Mouse (Mus musculus): ENCODE results near the gene Knop1. TPM values are rescaled to one million over a fixed set of nuclear protein-coding genes. Genes with fewer than 3 reads are reported as not detected.

Knop1 gene
- polyA plus RNA-seq, 1 experiment from 2014 or later, result 51.6 TPM

GRCm38 (mm10) chr7:118807899-118808298 lies 48.2 kb downstream of the Knop1 start:
- TF ChIP-seq EP300 (IDR thresholded peaks at IDR 0.05), result 0 out of 2 replicates have a peak, but pooled peaks have one; percentile 13
- no peak for TF ChIP-seq CTCF (IDR thresholded peaks at IDR 0.05)
- H3K9me3 ChIP-seq (ENCODE audit: low read length), result no peaks in the 10 kb centered on the region
- no peak overlapping the region for H3K27ac ChIP-seq (ENCODE audit: low read length)
- no peaks in the 10 kb centered on the region for H3K4me1 ChIP-seq (ENCODE audit: insufficient read depth, low read depth, low read length)
- ATAC-seq (peak; percentile 73), DNase-seq (ENCODE audit: low spot score) (peak; percentile 67)
- no peaks in the 10 kb centered on the region for H3K36me3 ChIP-seq (ENCODE audit: insufficient read depth, low read length)
- no peak overlapping the region for H3K4me2 ChIP-seq (replicated peaks; ENCODE audit: low read depth, low read length)
- no peak overlapping the region for H3K4me3 ChIP-seq (ENCODE audit: low read depth, low read length)
- 34% methylated on average over 8 of the region's 8 CpGs for WGBS
- H3K9ac ChIP-seq (replicated peaks; ENCODE audit: low read depth), result no peak overlapping the region
- no peaks in the 10 kb centered on the region for H3K27me3 ChIP-seq (replicated peaks; ENCODE audit: insufficient read depth, low read length)

- no peak overlapping the region for H3K4me2 ChIP-seq (replicated peaks; ENCODE audit: low read depth, low read length)
- no peak overlapping the region for H3K27ac ChIP-seq (ENCODE audit: low read length)
- TF ChIP-seq EP300 (IDR thresholded peaks at IDR 0.05) (no peak), CTCF (IDR thresholded peaks at IDR 0.05) (no peak)
- 53% methylated on average over 16 of the region's 16 CpGs for WGBS
- no peaks in the 10 kb centered on the region for H3K27me3 ChIP-seq (replicated peaks; ENCODE audit: insufficient read depth, low read length)
- no peaks in the 10 kb centered on the region for H3K4me1 ChIP-seq (ENCODE audit: insufficient read depth, low read depth, low read length)
- H3K4me3 ChIP-seq (ENCODE audit: low read depth, low read length), result no peak overlapping the region
- no peak for DNase-seq (ENCODE audit: low spot score)
- no peak for ATAC-seq
- no peak overlapping the region for H3K9ac ChIP-seq (replicated peaks; ENCODE audit: low read depth)
- no peaks in the 10 kb centered on the region for H3K9me3 ChIP-seq (ENCODE audit: low read length)
- no peaks in the 10 kb centered on the region for H3K36me3 ChIP-seq (ENCODE audit: insufficient read depth, low read length)
These were observed 49.2 kb downstream of the Knop1 start for GRCm38 (mm10) chr7:118806631-118807411.

GRCm38 (mm10) chr7:118803425-118803824 lies 52.6 kb downstream of the Knop1 start:
- Histone ChIP-seq H3K27me3 (replicated peaks; ENCODE audit: insufficient read depth, low read length) (no peaks in the 10 kb centered on the region), H3K36me3 (ENCODE audit: insufficient read depth, low read length) (peaks cover 16% of the 10 kb centered on the region; the same call in 1 of the 2 replicates), H3K4me1 (ENCODE audit: insufficient read depth, low read depth, low read length) (no peaks in the 10 kb centered on the region), H3K4me3 (ENCODE audit: low read depth, low read length) (no peak overlapping the region), H3K9ac (replicated peaks; ENCODE audit: low read depth) (no peak overlapping the region), H3K4me2 (replicated peaks; ENCODE audit: low read depth, low read length) (no peak overlapping the region), H3K9me3 (ENCODE audit: low read length) (no peaks in the 10 kb centered on the region), H3K27ac (ENCODE audit: low read length) (no peak overlapping the region)
- WGBS, result 91% methylated on average over 8 of the region's 8 CpGs
- no peak for ATAC-seq
- TF ChIP-seq CTCF (IDR thresholded peaks at IDR 0.05) (no peak), EP300 (IDR thresholded peaks at IDR 0.05) (no peak)
- DNase-seq (ENCODE audit: low spot score), result no peak

- Histone ChIP-seq H3K36me3 (ENCODE audit: insufficient read depth, low read length) (peaks cover 19% of the 10 kb centered on the region; the same call in 1 of the 2 replicates), H3K4me2 (replicated peaks; ENCODE audit: low read depth, low read length) (no peak overlapping the region), H3K27ac (ENCODE audit: low read length) (no peak overlapping the region), H3K9ac (replicated peaks; ENCODE audit: low read depth) (no peak overlapping the region), H3K27me3 (replicated peaks; ENCODE audit: insufficient read depth, low read length) (no peaks in the 10 kb centered on the region), H3K9me3 (ENCODE audit: low read length) (no peaks in the 10 kb centered on the region), H3K4me1 (ENCODE audit: insufficient read depth, low read depth, low read length) (no peaks in the 10 kb centered on the region), H3K4me3 (ENCODE audit: low read depth, low read length) (no peak overlapping the region)
- no peak for DNase-seq (ENCODE audit: low spot score)
- WGBS, result 71% methylated on average over 3 of the region's 3 CpGs
- ATAC-seq, result no peak
- TF ChIP-seq CTCF (IDR thresholded peaks at IDR 0.05), result no peak
- no peak for TF ChIP-seq EP300 (IDR thresholded peaks at IDR 0.05)
These were observed 54.3 kb downstream of the Knop1 start for GRCm38 (mm10) chr7:118801791-118802190.

- Histone ChIP-seq H3K4me1 (ENCODE audit: insufficient read depth, low read depth, low read length) (no peaks in the 10 kb centered on the region), H3K9ac (replicated peaks; ENCODE audit: low read depth) (no peak overlapping the region), H3K9me3 (ENCODE audit: low read length) (no peaks in the 10 kb centered on the region), H3K27ac (ENCODE audit: low read length) (no peak overlapping the region), H3K36me3 (ENCODE audit: insufficient read depth, low read length) (peaks cover 19% of the 10 kb centered on the region; the same call in 1 of the 2 replicates), H3K4me3 (ENCODE audit: low read depth, low read length) (no peak overlapping the region), H3K27me3 (replicated peaks; ENCODE audit: insufficient read depth, low read length) (no peaks in the 10 kb centered on the region), H3K4me2 (replicated peaks; ENCODE audit: low read depth, low read length) (no peak overlapping the region)
- WGBS, result 80% methylated on average over 15 of the region's 15 CpGs
- DNase-seq (ENCODE audit: low spot score) (peak; percentile 28), ATAC-seq (no peak)
- no peak for TF ChIP-seq EP300 (IDR thresholded peaks at IDR 0.05)
- TF ChIP-seq CTCF (IDR thresholded peaks at IDR 0.05), result no peak
These were observed 55.8 kb downstream of the Knop1 start for GRCm38 (mm10) chr7:118800112-118800734.

DNA sequence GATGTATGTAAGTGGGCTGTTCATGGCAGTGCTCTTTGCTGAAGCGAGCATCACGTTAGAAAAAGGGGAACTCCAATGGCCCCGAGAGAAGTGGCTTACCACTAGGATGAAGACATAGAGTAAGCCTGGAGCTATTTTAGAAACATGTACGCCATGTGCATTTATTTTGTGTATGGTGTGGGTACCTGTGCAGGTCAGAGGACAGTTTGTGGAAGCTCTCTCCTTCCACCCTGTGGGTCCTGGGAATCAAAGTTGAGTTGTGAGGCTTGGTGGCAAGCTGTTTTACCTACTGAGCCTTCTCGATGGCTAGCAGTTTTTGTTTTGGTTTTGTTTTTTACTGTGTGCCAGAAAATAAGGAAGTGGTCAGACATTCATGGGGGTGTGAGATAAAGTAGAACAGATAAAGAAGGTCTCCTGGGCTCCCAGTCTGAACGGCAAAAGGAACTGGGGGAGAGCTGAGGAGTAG lies 57.9 kb downstream of the Knop1 start:
- no peak for DNase-seq (ENCODE audit: low spot score)
- no peak overlapping the region for H3K4me2 ChIP-seq (replicated peaks; ENCODE audit: low read depth, low read length)
- no peak overlapping the region for H3K27ac ChIP-seq (ENCODE audit: low read length)
- no peak overlapping the region for H3K9ac ChIP-seq (replicated peaks; ENCODE audit: low read depth)
- H3K27me3 ChIP-seq (replicated peaks; ENCODE audit: insufficient read depth, low read length), result no peaks in the 10 kb centered on the region
- no peak for ATAC-seq
- TF ChIP-seq EP300 (IDR thresholded peaks at IDR 0.05) (no peak), CTCF (IDR thresholded peaks at IDR 0.05) (no peak)
- H3K9me3 ChIP-seq (ENCODE audit: low read length), result no peaks in the 10 kb centered on the region
- no peaks in the 10 kb centered on the region for H3K4me1 ChIP-seq (ENCODE audit: insufficient read depth, low read depth, low read length)
- peaks cover 19% of the 10 kb centered on the region; the same call in 1 of the 2 replicates for H3K36me3 ChIP-seq (ENCODE audit: insufficient read depth, low read length)
- 81% methylated on average over 6 of the region's 6 CpGs for WGBS
- H3K4me3 ChIP-seq (ENCODE audit: low read depth, low read length), result no peak overlapping the region

All from lung, postnatal 0 days (tissue).